Mouse (Mus musculus) G1E (cell line): ENCODE data around the gene Adam30.

Experiments
- CTCF ChIP-seq: IDR thresholded peaks from 2 replicates; pipeline ENCODE4 v1.5.1; 2012; ENCODE audit warnings: low read depth, low read length, inconsistent platforms, mixed read lengths
- GATA1 ChIP-seq: IDR thresholded peaks from 2 replicates; pipeline ENCODE4 v1.6.1; 2012; ENCODE audit warnings: borderline replicate concordance, low read length, inconsistent platforms, mixed read lengths
- GATA2 ChIP-seq: IDR thresholded peaks from 2 replicates; pipeline ENCODE4 v1.6.1; 2012; ENCODE audit warnings: low read depth, low read length, inconsistent platforms, borderline replicate concordance
- POLR2AphosphoS5 ChIP-seq: IDR thresholded peaks from 2 replicates; pipeline ENCODE4 v1.6.1; 2012; ENCODE audit warnings: low read depth, low read length, inconsistent platforms; ENCODE audit not compliant: insufficient replicate concordance

DNA sequence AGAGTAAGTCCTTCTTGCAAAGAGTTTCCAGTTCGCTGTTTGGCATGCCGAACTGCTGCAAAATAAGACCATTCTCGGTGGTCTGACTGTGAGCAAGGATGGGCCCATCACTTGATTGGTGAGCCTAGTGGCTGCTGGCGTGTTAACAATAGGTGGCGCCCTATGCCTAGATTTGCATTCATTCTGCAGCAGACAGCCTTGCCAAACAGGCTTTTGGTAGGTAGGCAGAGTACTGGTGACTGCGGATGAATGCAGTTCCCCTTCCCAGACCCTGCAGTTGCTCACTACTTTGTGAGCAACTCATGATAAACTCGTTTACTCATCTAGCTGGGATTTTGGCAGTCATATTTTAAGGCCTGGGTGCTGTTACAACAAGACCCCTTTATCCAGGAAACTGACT is 20.4 kb downstream of the Adam30 start:
- TF ChIP-seq POLR2AphosphoS5 = no peak
- TF ChIP-seq CTCF = no peak
- TF ChIP-seq GATA1 = no peak
- no peak for TF ChIP-seq GATA2
